Mouse (Mus musculus) limb, embryonic 10.5 days (tissue): Measurements from ENCODE around the gene Mcoln2. TPM values are rescaled to one million over a fixed set of nuclear protein-coding genes. Genes with fewer than 3 reads are reported as not detected.

Experiments used
- DNase-seq: peaks from one replicate; pipeline ENCODE4 v3.0.0-alpha.2; 2017; ENCODE audit warnings: low spot score
- H3K27ac ChIP-seq: fragments of 300-500 bp; sonication (generic); 2 replicates; pipeline ENCODE4 v1.5.1; 2016; ENCODE audit warnings: mild to moderate bottlenecking
- H3K27me3 ChIP-seq: fragments of 300-500 bp; sonication (generic); 2 replicates; pipeline ENCODE4 v1.6.1; 2016; ENCODE audit warnings: low read depth, mild to moderate bottlenecking; ENCODE audit not compliant: poor library complexity, severe bottlenecking
- H3K36me3 ChIP-seq: fragments of 300-500 bp; sonication (generic); 2 replicates; pipeline ENCODE4 v1.6.1; 2016; ENCODE audit warnings: mild to moderate bottlenecking, moderate library complexity
- H3K4me1 ChIP-seq: fragments of 300-500 bp; sonication (generic); 2 replicates; pipeline ENCODE4 v1.6.1; 2016
- H3K4me3 ChIP-seq: fragments of 300-500 bp; sonication (generic); 2 replicates; pipeline ENCODE4 v1.5.1; 2016; ENCODE audit warnings: mild to moderate bottlenecking, moderate library complexity
- H3K9me3 ChIP-seq: fragments of 300-500 bp; sonication (generic); replicated peaks from 2 replicates; pipeline ENCODE4 v1.6.1; 2016; ENCODE audit warnings: mild to moderate bottlenecking
- WGBS: fragments of 180-500 bp; shearing (Covaris S2); methylation state at CpG from one replicate; pipeline ENCODE4 v1.1.7; 2016; 5-methylcytosine and 5-hydroxymethylcytosine counted together
- polyA plus RNA-seq: library from polyadenylated mRNA; unstranded; fragments of >200 nt; fragmentation: Nextera tagmentation; extraction: Ambion mirVana; gene quantifications from 2 replicates; pipeline ENCODE4 v1.2.1, GENCODE M21; 2016

Mcoln2 gene
- polyA plus RNA-seq, 1 experiment from 2014 or later, result 0.46 TPM

DNA sequence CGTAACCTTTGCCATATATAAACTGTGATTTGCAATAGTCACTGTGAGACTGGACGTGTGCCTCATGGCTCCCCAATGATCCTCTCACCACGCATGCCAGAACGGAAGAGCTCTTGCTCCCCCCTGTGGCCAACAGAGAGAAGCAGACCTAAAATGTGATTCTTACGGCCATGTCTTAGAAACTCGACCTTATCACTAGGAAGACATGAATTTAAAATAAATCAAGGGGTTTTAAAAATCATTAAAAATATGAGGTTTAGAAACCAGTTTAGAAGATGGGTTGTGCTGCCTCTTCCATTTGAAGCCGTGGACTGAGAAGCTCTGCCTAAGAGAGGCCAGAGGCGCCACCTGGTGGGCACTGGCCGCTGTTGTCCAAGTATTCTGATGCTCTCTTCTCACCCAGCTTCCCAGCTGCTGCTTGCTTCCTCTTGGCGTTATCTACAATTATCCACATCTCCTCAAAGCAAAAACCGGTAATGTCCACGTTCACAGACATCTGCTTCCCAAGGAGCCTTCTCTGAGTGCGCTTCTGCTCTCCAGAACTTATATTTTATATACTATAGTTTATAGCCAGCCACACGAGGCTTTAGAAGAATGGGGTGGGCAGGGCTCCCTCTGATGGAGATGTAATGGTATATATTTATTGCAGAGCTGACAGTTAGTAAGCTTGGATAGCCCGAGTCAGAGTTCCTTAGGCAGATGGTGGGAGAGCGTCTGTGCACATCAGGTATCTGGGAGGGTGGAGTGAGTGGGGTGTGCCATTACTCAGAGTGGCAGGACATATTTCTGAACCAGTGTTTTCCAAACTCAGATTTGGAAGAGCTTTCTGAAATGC lies 28.3 kb downstream of the Mcoln2 start:
- WGBS, result 5% methylated on average over 16 of the region's 16 CpGs
- Histone ChIP-seq H3K4me1 (no peaks in the 10 kb centered on the region), H3K4me3 (peak overlapping the region; percentile 40), H3K27me3 (no peaks in the 10 kb centered on the region), H3K27ac (peak overlapping the region; percentile 30; the same call in 1 of the 2 replicates), H3K9me3 (no peaks in the 10 kb centered on the region), H3K36me3 (no peaks in the 10 kb centered on the region)
- DNase-seq, result peak; percentile 81

DNA sequence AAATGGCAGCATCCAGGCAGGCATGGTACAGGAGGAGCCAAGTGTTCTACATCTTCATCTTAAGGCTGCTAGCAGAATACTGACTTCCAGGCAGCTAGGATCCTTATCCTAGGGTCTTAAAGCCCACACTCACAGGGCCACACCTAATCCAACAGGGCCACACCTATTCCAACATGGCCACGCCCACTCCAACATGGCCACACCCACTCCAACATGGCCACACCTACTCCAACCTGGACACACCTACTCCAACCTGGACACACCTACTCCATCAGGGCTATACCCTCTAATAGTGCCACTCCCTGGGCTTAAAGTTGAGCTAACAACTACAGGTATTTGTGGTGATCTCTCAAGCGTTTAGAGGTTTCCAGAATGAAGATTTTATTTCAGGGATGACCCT lies 30.7 kb downstream of the Mcoln2 start:
- Histone ChIP-seq H3K27ac (no peak overlapping the region), H3K4me1 (peaks cover 1% of the 10 kb centered on the region; the same call in 1 of the 2 replicates), H3K9me3 (no peaks in the 10 kb centered on the region), H3K27me3 (no peaks in the 10 kb centered on the region), H3K36me3 (no peaks in the 10 kb centered on the region), H3K4me3 (no peak overlapping the region)
- WGBS, result 35% methylated on average over 2 of the region's 2 CpGs
- DNase-seq, result no peak

DNA sequence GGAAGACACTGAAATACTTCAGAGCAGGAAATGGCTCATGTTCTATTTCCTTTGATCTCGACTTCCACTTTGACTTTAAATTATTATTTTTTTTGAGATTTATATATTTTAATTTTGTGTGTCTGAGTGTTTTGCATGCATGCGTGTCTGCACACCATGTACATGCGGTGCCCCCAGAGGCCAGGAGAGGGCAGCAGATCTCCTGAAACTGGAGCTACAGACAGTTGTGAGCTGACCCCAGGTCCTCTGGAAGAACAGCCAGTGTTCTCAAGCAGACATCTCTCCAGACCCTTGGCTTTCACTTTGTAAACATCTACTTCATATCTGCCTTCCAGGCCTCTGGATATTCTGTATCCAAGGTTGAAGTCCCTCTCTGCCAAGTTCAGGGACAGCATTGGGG lies 31.4 kb downstream of the Mcoln2 start:
- 37% methylated on average over 3 of the region's 3 CpGs for WGBS
- no peaks in the 10 kb centered on the region for H3K9me3 ChIP-seq
- H3K27ac ChIP-seq, result no peak overlapping the region
- H3K36me3 ChIP-seq, result no peaks in the 10 kb centered on the region
- no peaks in the 10 kb centered on the region for H3K27me3 ChIP-seq
- H3K4me1 ChIP-seq, result peaks cover 3% of the 10 kb centered on the region; the same call in 1 of the 2 replicates
- peak; percentile 71 for DNase-seq
- H3K4me3 ChIP-seq, result no peak overlapping the region

DNA sequence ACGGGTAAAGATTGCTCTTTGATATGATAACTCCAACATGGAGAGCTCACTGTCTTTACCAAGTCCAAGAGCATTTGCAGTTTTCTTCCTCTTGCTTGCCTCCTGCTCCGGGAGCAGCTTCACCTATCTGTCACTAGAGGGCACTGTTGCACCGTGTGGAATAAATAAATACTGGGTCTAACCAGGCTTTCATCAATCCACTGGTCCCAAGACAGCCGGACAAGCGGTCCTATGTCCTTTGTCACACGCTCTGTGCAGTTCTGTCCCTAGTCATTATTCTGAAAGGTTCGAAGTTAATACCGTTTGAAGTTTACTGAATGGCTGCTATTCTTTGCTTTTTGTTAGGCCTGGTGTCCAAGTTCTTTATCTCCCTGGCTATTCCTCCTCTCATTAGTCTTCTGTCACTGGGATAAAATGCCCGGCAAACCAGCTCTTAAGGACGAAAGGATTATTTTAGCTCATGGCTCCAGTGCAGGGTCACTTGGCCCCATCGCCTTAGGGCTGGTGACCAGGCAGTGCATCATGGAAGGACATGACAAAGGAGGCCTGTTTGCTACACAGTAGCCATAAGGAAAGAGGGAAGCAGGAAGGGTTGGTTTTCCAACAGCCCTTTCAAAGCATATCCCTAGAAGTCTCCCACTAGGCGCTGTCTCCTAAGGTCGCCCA lies 35.5 kb downstream of the Mcoln2 start:
- no peaks in the 10 kb centered on the region for H3K36me3 ChIP-seq
- no peak overlapping the region for H3K4me3 ChIP-seq
- no peaks in the 10 kb centered on the region for H3K27me3 ChIP-seq
- H3K4me1 ChIP-seq, result peaks cover 3% of the 10 kb centered on the region; the same call in 1 of the 2 replicates
- 38% methylated on average over 13 of the region's 13 CpGs for WGBS
- DNase-seq, result peak; percentile 65
- no peak overlapping the region for H3K27ac ChIP-seq
- no peaks in the 10 kb centered on the region for H3K9me3 ChIP-seq

DNA sequence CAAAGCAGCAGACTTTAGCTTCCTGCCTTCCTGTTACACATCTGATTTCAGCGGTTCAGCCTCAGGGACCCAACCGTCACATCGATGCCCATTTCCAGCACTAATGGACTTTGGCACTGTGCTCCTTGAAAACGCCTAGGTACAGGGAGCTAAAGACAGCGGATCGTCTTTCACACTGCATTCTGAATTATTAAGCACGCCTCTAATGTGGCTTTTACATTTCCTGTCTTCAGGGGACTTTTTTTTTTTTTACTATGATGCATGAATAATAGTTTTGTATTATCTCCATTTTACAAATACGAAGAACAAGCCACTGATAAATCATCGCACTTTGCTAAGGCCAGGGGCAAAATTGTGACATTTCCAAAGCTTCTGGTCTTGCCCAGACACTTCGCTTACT lies 36.4 kb downstream of the Mcoln2 start:
- no peak for DNase-seq
- H3K36me3 ChIP-seq, result no peaks in the 10 kb centered on the region
- peaks cover 3% of the 10 kb centered on the region; the same call in 1 of the 2 replicates for H3K4me1 ChIP-seq
- no peaks in the 10 kb centered on the region for H3K27me3 ChIP-seq
- no peak overlapping the region for H3K27ac ChIP-seq
- H3K9me3 ChIP-seq, result no peaks in the 10 kb centered on the region
- no peak overlapping the region for H3K4me3 ChIP-seq
- 92% methylated on average over 10 of the region's 10 CpGs for WGBS

DNA sequence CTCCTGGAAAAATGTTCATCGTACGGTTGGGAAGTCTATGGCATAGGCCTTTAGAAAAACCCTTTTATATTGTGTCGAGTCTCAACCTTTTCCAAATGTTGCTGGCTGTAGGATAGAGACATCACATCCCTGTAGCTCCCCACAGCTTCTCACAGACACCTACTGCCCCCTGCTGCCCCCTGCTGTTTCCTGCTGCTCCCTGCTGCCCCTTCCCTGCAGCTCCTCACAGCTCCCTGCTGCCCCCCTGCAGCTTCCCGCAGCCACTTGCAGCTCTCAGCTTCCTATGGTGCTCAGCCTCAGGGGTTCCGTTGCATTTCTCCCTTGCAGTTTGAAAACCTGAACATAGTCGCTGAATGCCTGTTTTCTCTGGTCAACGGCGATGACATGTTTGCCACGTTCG lies 40.3 kb downstream of the Mcoln2 start:
- Histone ChIP-seq H3K36me3 (no peaks in the 10 kb centered on the region), H3K4me3 (no peak overlapping the region), H3K9me3 (no peaks in the 10 kb centered on the region), H3K27me3 (no peaks in the 10 kb centered on the region), H3K4me1 (peaks cover 3% of the 10 kb centered on the region; the same call in 1 of the 2 replicates), H3K27ac (no peak overlapping the region)
- DNase-seq, result no peak
- WGBS, result 69% methylated on average over 10 of the region's 10 CpGs

DNA sequence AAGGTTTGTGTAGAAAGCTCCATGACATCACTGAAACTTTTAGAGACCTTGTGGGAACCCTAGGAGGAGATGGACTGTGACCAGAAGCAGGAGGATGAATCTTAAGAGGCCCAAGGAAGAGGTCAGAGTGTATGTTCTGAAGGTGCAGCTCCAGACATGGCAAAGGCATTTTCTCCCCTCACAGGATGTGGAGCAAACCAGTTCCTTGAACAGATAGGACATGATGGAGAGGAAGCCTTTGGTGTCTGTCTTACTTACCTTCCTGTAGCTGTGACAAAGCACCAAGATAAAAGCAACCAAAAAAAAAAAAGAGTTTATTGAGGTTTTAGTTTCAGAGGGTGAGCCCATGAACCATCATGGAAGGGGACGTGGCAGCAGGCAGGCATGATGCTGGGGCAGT lies 42.9 kb downstream of the Mcoln2 start:
- Histone ChIP-seq H3K36me3 (no peaks in the 10 kb centered on the region), H3K27me3 (no peaks in the 10 kb centered on the region), H3K9me3 (no peaks in the 10 kb centered on the region), H3K27ac (no peak overlapping the region), H3K4me3 (no peak overlapping the region), H3K4me1 (no peaks in the 10 kb centered on the region)
- no peak for DNase-seq
- WGBS, result 76% methylated on average over 1 of the region's 1 CpGs

DNA sequence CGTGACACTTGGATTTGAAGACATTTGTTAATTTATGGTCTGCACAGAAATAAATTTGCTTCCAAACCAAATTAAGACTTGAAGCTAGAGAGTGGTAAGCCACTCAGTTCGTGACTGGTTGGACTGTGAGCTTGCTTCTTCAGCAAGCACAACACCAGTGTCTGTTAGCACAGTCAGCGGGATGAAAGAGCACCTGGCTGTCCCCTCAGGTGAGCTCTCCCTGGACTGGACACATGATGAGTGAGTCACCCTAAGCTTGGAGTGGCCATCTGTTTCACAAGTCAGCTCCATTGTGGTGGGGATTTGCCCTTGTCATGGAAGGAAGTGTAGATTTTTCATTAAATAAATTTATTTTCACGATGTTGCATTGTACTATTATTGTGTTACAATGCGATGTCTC lies 45.5 kb downstream of the Mcoln2 start:
- H3K9me3 ChIP-seq, result no peaks in the 10 kb centered on the region
- no peaks in the 10 kb centered on the region for H3K27me3 ChIP-seq
- H3K36me3 ChIP-seq, result no peaks in the 10 kb centered on the region
- H3K4me1 ChIP-seq, result peaks cover 8% of the 10 kb centered on the region
- no peak overlapping the region for H3K4me3 ChIP-seq
- DNase-seq, result no peak
- 91% methylated on average over 5 of the region's 5 CpGs for WGBS
- H3K27ac ChIP-seq, result no peak overlapping the region

DNA sequence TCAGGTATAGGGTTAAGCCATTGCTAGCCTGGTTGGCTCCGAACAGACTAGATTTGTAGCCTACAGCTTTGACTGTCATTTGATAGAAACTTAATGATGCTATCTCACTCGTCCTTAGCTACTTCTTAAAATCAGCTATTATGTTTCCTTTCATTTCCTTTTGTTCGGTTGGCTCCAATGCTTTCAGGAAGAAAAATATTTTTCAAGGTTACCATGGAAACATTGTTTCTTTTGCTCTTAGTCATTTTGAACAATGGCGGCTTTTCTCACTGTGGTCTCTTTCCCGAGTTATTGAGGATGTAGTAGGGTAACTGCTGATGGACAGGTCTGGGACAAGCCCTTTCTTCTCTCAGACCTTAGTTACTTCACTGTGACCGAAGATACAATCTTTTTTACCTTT lies 46.7 kb downstream of the Mcoln2 start:
- no peak for DNase-seq
- Histone ChIP-seq H3K27ac (no peak overlapping the region), H3K4me3 (no peak overlapping the region), H3K27me3 (no peaks in the 10 kb centered on the region), H3K9me3 (no peaks in the 10 kb centered on the region), H3K4me1 (peaks cover 8% of the 10 kb centered on the region), H3K36me3 (no peaks in the 10 kb centered on the region)
- 80% methylated on average over 6 of the region's 6 CpGs for WGBS

DNA sequence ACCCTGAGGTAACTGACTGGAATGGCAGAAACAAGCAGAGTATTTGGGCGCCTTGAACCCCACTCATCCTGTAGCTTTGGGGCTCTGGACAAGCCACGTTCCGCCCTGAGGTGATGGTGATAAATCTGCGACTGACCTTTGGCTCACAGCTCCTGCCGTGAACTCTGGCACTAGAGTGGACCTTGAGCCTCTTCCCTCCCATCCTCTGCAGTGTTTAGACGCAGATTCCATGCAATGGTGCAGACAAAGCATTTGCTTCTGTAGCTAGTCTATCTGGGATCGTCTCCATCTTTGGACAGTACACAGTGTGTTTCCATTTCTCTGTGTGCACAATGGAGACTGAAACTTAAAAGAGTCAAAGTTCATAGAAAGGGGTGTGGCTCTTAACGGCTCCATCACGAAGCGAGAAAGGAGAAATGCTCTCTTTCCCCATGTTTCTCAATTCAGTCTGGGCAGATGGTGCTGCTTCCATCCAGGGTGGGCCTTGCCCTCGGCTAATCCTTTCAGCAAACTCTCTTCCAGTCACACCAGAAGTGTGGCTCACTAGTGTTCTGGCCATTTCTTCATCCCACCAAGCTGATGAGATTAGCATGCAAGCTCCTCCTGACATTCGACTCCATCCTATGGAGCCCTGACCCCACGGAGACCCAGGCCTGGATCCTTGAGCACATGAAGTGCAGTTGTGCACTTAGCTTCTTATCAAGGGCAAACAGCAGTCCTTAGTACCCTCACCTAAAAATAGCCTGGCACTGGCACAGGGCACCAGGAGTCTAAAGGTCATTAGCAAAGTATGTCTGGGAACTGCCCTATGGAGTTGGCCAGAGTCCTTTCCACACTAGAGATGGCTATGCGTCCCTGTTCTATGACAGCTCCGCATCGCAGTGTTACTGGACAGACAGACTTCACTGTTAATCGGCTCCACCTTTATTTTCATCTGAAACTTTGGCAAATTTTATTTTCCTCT lies 47.4 kb downstream of the Mcoln2 start:
- Histone ChIP-seq H3K27ac (no peak overlapping the region), H3K36me3 (no peaks in the 10 kb centered on the region), H3K4me1 (peaks cover 8% of the 10 kb centered on the region), H3K27me3 (no peaks in the 10 kb centered on the region), H3K9me3 (no peaks in the 10 kb centered on the region), H3K4me3 (no peak overlapping the region)
- DNase-seq, result no peak
- 82% methylated on average over 17 of the region's 17 CpGs for WGBS

DNA sequence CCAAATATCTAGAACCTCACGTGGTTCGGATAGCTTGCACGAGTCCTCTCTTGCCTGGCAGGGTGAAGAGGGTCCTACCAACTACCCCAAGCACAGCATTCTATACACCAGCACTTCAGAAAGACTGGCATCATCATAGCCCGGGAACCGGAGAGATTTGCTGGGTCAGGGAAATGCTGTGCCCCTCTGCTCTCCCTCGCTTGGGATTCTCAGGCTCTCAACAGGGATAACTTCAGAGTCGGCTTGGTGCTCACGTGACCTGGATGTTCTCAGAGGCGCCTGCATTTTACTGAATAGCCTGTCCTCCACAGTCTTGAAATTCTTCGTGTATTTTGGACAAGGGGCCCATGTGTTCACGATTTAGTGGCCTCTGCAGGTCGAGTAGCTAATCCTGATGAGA lies 48.2 kb downstream of the Mcoln2 start:
- H3K4me1 ChIP-seq, result peaks cover 8% of the 10 kb centered on the region
- no peak overlapping the region for H3K4me3 ChIP-seq
- DNase-seq, result no peak
- no peaks in the 10 kb centered on the region for H3K9me3 ChIP-seq
- H3K36me3 ChIP-seq, result no peaks in the 10 kb centered on the region
- H3K27me3 ChIP-seq, result no peaks in the 10 kb centered on the region
- WGBS, result 88% methylated on average over 12 of the region's 12 CpGs
- H3K27ac ChIP-seq, result no peak overlapping the region

DNA sequence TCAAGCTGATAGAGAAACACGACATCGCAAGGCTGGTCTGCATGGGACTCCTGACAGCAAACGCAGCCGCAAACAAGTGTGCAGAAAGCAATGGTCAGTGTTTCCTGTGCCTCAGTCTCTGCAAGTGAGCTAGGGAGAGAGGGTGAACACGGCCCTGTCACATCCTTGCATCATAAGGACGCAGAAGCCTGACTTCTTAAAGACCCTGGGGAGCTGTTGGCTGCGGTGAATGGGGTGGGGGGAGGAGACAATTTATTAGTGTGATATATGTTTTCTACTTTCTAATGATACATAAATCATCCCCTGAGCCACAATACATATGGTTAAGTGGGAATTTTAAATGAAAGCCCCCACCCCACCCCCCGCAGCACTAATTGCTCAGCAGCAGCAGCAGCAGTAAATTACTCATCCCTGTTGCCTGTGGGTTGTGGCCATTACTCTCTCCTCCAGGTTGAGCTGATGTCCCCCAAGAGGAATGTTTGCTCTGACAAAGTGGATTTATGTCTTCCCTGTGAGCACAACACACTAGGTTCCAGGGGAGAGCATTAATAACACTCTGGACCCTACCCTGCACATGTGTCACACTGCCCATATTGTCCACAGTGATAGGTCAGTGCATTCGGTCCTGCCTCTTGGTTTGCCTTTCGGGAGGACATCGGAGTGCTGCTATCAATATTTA lies 49.3 kb downstream of the Mcoln2 start:
- Histone ChIP-seq H3K4me1 (peaks cover 8% of the 10 kb centered on the region), H3K4me3 (no peak overlapping the region), H3K9me3 (no peaks in the 10 kb centered on the region), H3K27ac (no peak overlapping the region), H3K27me3 (no peaks in the 10 kb centered on the region), H3K36me3 (no peaks in the 10 kb centered on the region)
- 63% methylated on average over 11 of the region's 11 CpGs for WGBS
- DNase-seq, result no peak
